Mouse (Mus musculus): ENCODE data around the gene Zkscan1. TPM values are rescaled to one million over a fixed set of nuclear protein-coding genes. Genes with fewer than 3 reads are reported as not detected.
"Not testable (repeated sequence)": the region's sequence is repeated elsewhere in the genome, so short reads cannot be mapped to it uniquely, and the experiment has no call there.

Zkscan1 gene
- total RNA-seq (2014; rRNA removed) (40.4 and 45.3 TPM in 2 replicates), polyA plus RNA-seq (2015; fragmentation: Nextera tagmentation; extraction: Ambion mirVana) (11.4 and 11.6 TPM in 2 replicates)

- under 1% methylated on average over 27 of the region's 27 CpGs for WGBS
- Histone ChIP-seq H3K36me3 (ENCODE audit: insufficient read depth, low read length) (no peaks in the 10 kb centered on the region), H3K4me2 (ENCODE audit: low read depth, low read length, poor library complexity, severe bottlenecking) (peak within 1 kb of the TSS; percentile 60), H3K9me3 (ENCODE audit: low read length) (no peaks in the 10 kb centered on the region), H3K27me3 (ENCODE audit: insufficient read depth, low read length) (no peaks in the 10 kb centered on the region), H3K4me1 (ENCODE audit: insufficient read depth, low read length) (no peaks in the 10 kb centered on the region; the same call in 1 of the 2 replicates), H3K9ac (replicated peaks; ENCODE audit: low read length, poor library complexity, severe bottlenecking) (peak within 1 kb of the TSS; percentile 99), H3K4me3 (ENCODE audit: low read depth, low read length) (peak within 1 kb of the TSS; percentile 95), H3K27ac (ENCODE audit: low read depth, low read length) (peak within 1 kb of the TSS; percentile 92)
- ATAC-seq (ENCODE audit: low FRiP score) = peak; percentile 95
- no peak for TF ChIP-seq CTCF (IDR thresholded peaks at IDR 0.05)
- peak; percentile 96 for DNase-seq (ENCODE audit: low spot score)
Measured at GRCm38 (mm10) chr5:138084996-138085395, at the start of gene Zkscan1. Zkscan1 (plus strand) TSS chr5:138085084.

- not testable (repeated sequence) for H3K9me3 ChIP-seq (ENCODE audit: low read length); DNase-seq (ENCODE audit: low spot score); H3K4me1 ChIP-seq (ENCODE audit: insufficient read depth, low read length); H3K4me3 ChIP-seq (ENCODE audit: low read depth, low read length); ATAC-seq (ENCODE audit: low FRiP score); H3K4me2 ChIP-seq (ENCODE audit: low read depth, low read length, poor library complexity, severe bottlenecking); H3K27me3 ChIP-seq (ENCODE audit: insufficient read depth, low read length); H3K36me3 ChIP-seq (ENCODE audit: insufficient read depth, low read length); H3K27ac ChIP-seq (ENCODE audit: low read depth, low read length); H3K9ac ChIP-seq (replicated peaks; ENCODE audit: low read length, poor library complexity, severe bottlenecking)
- no CpG with 5 or more reads among the region's 5 CpGs for WGBS
Measured at GRCm38 (mm10) chr5:138052894-138053293, 32.0 kb upstream of the Zkscan1 start, which contains the start of gene Smok3c. Smok3c (plus strand) TSS chr5:138053194.

GRCm38 (mm10) chr5:138073803-138074202, 11.1 kb upstream of the Zkscan1 start:
- no peak for DNase-seq (ENCODE audit: low spot score)
- no peak overlapping the region for H3K9ac ChIP-seq (replicated peaks; ENCODE audit: low read length, poor library complexity, severe bottlenecking)
- H3K27ac ChIP-seq (ENCODE audit: low read depth, low read length) = no peak overlapping the region
- no peaks in the 10 kb centered on the region for H3K27me3 ChIP-seq (ENCODE audit: insufficient read depth, low read length)
- 82% methylated on average over 4 of the region's 4 CpGs for WGBS
- no peak overlapping the region for H3K4me3 ChIP-seq (ENCODE audit: low read depth, low read length)
- no peak overlapping the region for H3K4me2 ChIP-seq (ENCODE audit: low read depth, low read length, poor library complexity, severe bottlenecking)
- ATAC-seq (ENCODE audit: low FRiP score) = no peak
- H3K36me3 ChIP-seq (ENCODE audit: insufficient read depth, low read length) = no peaks in the 10 kb centered on the region
- no peaks in the 10 kb centered on the region for H3K9me3 ChIP-seq (ENCODE audit: low read length)
- no peak for TF ChIP-seq CTCF (IDR thresholded peaks at IDR 0.05)
- H3K4me1 ChIP-seq (ENCODE audit: insufficient read depth, low read length) = no peaks in the 10 kb centered on the region

- Histone ChIP-seq H3K4me2 (ENCODE audit: low read depth, low read length, poor library complexity, severe bottlenecking) (no peak overlapping the region), H3K9ac (replicated peaks; ENCODE audit: low read length, poor library complexity, severe bottlenecking) (no peak overlapping the region), H3K27ac (ENCODE audit: low read depth, low read length) (no peak overlapping the region), H3K27me3 (ENCODE audit: insufficient read depth, low read length) (no peaks in the 10 kb centered on the region), H3K36me3 (ENCODE audit: insufficient read depth, low read length) (no peaks in the 10 kb centered on the region), H3K4me3 (ENCODE audit: low read depth, low read length) (no peak overlapping the region), H3K4me1 (ENCODE audit: insufficient read depth, low read length) (no peaks in the 10 kb centered on the region), H3K9me3 (ENCODE audit: low read length) (no peaks in the 10 kb centered on the region)
- no peak for TF ChIP-seq CTCF (IDR thresholded peaks at IDR 0.05)
- WGBS = 74% methylated on average over 3 of the region's 3 CpGs
- DNase-seq (ENCODE audit: low spot score) (no peak), ATAC-seq (ENCODE audit: low FRiP score) (no peak)
Measured at GRCm38 (mm10) chr5:138075684-138076083, 9.2 kb upstream of the Zkscan1 start.

GRCm38 (mm10) chr5:138076148-138076547, 8.7 kb upstream of the Zkscan1 start:
- ATAC-seq (ENCODE audit: low FRiP score) = no peak

DNA sequence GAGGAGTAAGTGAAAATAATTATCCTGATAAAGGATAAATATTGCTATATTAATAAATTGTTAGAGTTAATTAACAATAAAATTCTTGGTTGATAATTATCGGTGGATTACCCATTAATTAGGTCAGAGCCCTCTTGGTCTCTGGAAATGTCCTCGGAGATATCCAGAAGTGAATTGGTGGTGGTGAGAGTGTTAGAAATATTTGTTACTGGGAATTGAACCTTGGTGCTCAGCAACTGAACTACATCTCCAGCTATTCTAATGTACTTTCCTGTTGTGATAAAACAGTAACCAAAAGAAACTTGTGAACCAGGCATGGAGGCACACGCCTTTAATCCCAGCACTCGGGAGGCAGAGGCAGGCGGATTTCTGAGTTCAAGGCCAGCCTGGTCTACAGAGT, 4.4 kb upstream of the Zkscan1 start:
- DNase-seq (ENCODE audit: low spot score) (no peak), ATAC-seq (ENCODE audit: low FRiP score) (no peak)
- no peak overlapping the region for H3K4me2 ChIP-seq (ENCODE audit: low read depth, low read length, poor library complexity, severe bottlenecking)
- no peaks in the 10 kb centered on the region for H3K4me1 ChIP-seq (ENCODE audit: insufficient read depth, low read length)
- no peak for TF ChIP-seq CTCF (IDR thresholded peaks at IDR 0.05)
- no peaks in the 10 kb centered on the region for H3K27me3 ChIP-seq (ENCODE audit: insufficient read depth, low read length)
- H3K27ac ChIP-seq (ENCODE audit: low read depth, low read length) = no peak overlapping the region
- H3K36me3 ChIP-seq (ENCODE audit: insufficient read depth, low read length) = no peaks in the 10 kb centered on the region
- no peak overlapping the region for H3K4me3 ChIP-seq (ENCODE audit: low read depth, low read length)
- 92% methylated on average over 5 of the region's 5 CpGs for WGBS
- no peak overlapping the region for H3K9ac ChIP-seq (replicated peaks; ENCODE audit: low read length, poor library complexity, severe bottlenecking)
- no peaks in the 10 kb centered on the region for H3K9me3 ChIP-seq (ENCODE audit: low read length)

More at GRCm38 (mm10) chr5:138076148-138076547, 8.7 kb upstream of the Zkscan1 start:
- no peak for DNase-seq (ENCODE audit: low spot score)
- TF ChIP-seq CTCF (IDR thresholded peaks at IDR 0.05) = no peak
- Histone ChIP-seq H3K36me3 (ENCODE audit: insufficient read depth, low read length) (no peaks in the 10 kb centered on the region), H3K9me3 (ENCODE audit: low read length) (no peaks in the 10 kb centered on the region), H3K4me3 (ENCODE audit: low read depth, low read length) (no peak overlapping the region), H3K4me1 (ENCODE audit: insufficient read depth, low read length) (no peaks in the 10 kb centered on the region), H3K27me3 (ENCODE audit: insufficient read depth, low read length) (no peaks in the 10 kb centered on the region), H3K9ac (replicated peaks; ENCODE audit: low read length, poor library complexity, severe bottlenecking) (no peak overlapping the region), H3K4me2 (ENCODE audit: low read depth, low read length, poor library complexity, severe bottlenecking) (no peak overlapping the region), H3K27ac (ENCODE audit: low read depth, low read length) (no peak overlapping the region)
- 57% methylated on average over 2 of the region's 2 CpGs for WGBS

Measured in midbrain, postnatal 0 days (tissue).